Mouse (Mus musculus): ENCODE measurements at regions not wholly inside any gene's neighbourhood (a gene's known extent, or its start where the extent isn't known, plus 50 kb on each side); places are given as distances from the start of the nearest gene placed in this dataset.

DNA sequence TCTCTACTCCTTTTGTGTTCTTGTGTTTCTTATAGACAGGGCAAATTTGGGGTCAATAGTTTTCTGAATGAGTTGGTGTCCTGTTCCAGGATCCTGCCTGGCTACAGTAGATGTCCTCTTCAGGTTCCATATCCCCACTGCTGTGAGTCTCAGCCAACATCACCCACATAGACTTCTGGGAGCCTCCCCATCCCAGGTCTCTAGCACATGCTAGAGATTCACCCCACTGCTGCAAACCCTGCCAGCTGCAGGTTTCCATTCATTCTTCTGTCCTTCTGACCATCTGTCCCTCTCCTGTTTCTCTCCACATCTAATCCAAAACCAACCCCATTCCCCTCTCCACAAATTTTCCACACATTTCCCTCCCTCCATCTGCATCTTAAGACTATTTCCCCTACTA is 1225.6 kb downstream of the Slitrk1 start:
- TF ChIP-seq POLR2A (IDR thresholded peaks at IDR 0.05; ENCODE audit: control insufficient read depth in 1 of 2, insufficient read depth in 1 of 2, low read depth in 1 of 2, low read length in 2 of 2, poor library complexity in 1 of 2) (no peak), CTCF (IDR thresholded peaks at IDR 0.05 in 2 of 3, conservative IDR thresholded peaks at IDR 0.05 in 1 of 3; ENCODE audit: control insufficient read depth in 1 of 3, insufficient read depth in 1 of 3, low read depth in 2 of 3, low read length in 3 of 3, poor library complexity in 1 of 3, severe bottlenecking in 1 of 3) (no peak), GATA1 (IDR thresholded peaks at IDR 0.05; ENCODE audit: low read depth, low read length) (no peak), SMC3 (IDR thresholded peaks at IDR 0.05; ENCODE audit: low read depth, low read length) (no peak), EP300 (IDR thresholded peaks at IDR 0.05; ENCODE audit: low read depth in 1 of 2, low read length in 2 of 2) (no peak), TCF12 (IDR thresholded peaks at IDR 0.05; ENCODE audit: low read depth, low read length) (no peak), JUND (IDR thresholded peaks at IDR 0.05; ENCODE audit: low read depth, low read length) (no peak)
